Mouse (Mus musculus): Measurements from ENCODE around the gene Gm44596.
"Not testable (repeated sequence)": the region's sequence is repeated elsewhere in the genome, so short reads cannot be mapped to it uniquely, and the experiment has no call there.

The Gm44596 gene

DNA sequence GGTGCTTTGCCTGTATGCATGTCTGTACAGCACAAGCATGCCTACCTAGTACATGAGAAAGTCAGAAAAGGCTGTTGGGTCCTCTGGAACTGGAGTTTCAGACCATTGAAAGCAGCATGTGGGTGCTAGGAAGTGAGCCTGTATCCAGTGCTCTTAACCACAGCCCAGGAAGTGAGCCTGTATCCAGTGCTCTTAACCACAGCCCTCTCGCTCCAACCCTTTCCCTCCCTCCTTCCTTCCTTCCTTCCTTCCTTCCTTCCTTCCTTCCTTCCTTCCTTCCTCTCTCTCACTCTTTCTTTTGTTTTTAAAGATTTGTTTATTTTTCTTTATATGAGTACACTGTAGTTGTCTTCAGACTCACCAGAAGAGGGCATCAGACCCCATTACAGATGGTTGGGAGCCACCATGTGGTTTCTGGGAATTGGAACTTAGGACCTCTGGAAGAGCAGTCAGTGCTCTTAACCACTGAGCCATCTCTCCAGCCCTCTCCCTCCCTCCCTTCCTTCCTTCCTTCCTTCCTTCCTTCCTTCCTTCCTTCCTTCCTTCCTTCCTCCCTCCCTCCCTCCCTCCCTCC, 5.4 kb downstream of the Gm44596 start:
- not testable (repeated sequence) for DNase-seq (ENCODE audit: low read depth, low spot score)

DNA sequence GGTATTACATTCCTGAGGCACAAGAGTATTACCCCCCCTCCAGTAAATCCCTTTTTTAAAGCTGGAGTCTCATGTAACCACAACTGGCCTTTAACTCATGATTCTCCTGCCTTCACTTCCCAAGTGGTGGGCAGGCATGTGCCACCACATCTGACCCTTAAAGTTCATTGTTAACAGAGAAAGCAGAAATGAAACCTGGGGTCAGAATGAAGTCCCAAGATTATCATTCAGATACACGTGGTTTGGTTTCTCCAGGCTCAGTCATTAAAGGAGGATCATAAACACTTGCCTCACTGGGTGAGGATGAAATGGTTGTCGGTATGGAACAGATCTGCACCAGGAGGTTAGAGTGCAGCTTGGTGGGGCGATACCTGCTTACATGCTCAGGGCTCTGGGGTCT, 6.0 kb downstream of the Gm44596 start:
- DNase-seq (ENCODE audit: low read depth, low spot score): no peak

DNA sequence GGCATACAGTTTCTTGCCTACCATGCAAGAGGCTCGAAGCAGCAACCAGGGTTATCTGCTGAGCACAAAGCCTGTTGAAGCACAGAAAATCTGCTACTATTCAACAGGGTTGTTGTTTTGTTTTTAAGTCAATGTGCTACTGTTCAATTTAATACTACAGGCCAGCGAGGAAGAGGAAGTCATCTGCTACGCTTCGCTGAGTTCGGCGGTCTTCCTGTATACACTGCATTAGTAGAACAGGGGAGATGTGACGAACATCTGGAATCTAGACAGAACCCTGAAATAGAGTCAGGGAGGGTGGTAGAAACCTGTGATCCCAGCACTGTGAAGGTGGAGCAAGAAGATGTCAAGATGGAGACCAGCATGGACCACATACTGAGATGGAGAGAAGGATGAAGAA, 8.4 kb downstream of the Gm44596 start:
- DNase-seq (ENCODE audit: low read depth, low spot score): no peak

DNA sequence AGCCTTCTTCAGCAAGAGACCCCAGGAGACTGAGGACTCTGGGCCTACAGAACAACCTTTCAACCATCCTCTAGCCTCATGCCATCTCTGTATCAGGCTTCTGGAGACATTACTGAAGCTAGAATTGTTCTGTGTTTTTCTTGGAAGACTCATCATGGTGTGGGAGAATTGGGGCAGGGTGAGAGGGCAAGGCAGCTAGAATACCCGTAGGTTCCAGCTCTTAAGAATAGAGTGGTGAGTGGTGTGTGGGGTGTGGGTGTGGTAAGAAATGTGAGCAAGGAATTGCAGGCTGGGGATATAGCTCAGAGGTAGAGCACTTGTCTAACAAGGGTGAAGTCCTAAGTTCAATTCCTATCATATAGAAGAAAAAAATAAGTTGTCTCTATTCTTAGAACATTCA, 9.7 kb downstream of the Gm44596 start:
- DNase-seq (ENCODE audit: low read depth, low spot score): no peak

DNA sequence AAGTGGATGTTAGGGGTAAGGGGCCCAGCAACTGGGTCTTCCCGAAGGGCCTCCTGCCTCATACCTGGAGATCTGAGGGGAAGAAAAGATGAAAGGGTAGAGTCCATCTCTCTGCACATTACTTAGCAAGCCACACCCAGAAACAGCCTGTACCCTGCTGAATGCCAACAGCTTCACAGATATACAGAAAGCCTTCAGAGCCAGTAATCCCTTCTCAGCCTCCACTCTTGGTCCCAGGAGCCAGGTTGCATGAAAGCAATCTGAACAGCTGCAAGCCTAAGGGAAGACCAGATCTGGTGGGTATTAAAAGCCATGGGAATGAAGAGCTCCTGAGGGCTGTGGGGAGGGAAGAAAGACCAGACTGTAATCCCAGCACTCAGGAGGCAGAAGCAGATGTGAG, 13.9 kb downstream of the Gm44596 start:
- no peak for DNase-seq (ENCODE audit: low read depth, low spot score)

DNA sequence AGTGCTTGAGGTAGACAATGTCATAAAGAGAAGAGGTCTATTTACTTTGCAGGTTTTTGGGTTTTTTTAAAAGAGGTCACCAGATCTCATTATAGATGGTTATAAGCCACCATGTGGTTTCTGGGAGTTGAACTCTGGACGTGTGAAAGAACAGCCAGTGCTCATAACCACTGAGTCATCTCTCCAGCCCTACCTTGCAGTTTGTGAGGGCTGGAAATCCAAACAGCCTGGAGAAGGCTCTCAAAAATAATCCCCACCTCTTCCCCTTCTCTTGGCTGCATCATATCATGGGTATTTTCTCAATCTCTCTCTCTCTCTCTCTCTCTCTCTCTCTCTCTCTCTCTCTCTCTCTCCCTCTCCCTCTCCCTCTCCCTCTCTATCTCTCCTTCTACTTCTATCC, 15.4 kb downstream of the Gm44596 start:
- DNase-seq (ENCODE audit: low read depth, low spot score): no peak

DNA sequence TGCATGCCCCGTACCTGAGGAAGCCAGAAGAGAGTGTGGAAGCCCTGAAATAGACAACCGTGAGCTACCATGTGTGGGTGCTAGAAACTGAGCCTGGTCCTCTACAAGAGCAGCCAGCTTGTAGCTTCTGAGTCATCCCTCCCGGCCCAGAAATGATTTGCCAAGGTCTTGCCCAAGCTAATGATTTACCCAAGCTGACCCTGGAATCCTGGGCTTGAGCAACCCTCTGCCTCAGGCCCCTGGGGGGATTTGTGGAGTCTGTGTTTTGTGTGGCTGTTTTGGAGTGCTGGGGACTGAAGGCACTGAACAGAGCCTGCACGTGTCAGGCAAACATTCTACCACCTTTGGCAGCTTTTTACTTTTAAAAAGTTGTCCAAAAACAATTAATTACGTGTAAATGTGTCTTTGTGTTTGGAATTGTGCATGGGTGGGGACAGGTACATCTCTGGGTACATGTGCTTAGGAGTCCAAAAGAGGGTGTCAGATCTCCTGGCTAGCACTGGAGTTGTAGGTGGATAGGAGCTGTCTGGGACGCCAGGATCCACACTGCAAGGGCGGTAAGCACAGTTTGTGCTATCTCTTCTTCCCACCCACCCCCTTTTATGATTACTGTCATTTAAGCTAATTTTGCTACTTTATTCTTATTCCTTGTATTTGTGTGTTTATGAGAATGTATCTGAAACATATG, 22.4 kb downstream of the Gm44596 start:
- DNase-seq (ENCODE audit: low read depth, low spot score): no peak

DNA sequence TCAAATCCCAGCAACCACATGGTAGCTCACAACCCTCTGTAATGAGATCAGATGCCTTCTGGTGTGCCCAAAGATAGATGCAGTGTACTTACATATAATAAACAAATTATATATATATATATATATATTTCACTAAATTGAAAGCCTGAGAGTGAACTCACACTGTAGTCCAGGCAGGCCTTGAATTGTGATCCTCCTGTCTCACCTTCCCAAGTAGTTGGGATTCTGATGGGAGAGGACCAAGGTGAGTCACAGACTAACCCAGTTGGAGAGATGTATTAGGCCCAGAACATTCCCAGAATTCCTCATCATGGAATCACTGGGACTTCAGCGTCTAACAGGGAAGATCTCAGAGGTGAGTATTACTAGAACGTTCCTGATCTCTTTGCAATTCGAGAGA, 23.7 kb downstream of the Gm44596 start, which contains the start of gene Nrip2:
Gene Nrip2 (plus strand): TSS at position 301 of the 400 bp plus-strand sequence.
- DNase-seq (ENCODE audit: low read depth, low spot score): no peak

DNA sequence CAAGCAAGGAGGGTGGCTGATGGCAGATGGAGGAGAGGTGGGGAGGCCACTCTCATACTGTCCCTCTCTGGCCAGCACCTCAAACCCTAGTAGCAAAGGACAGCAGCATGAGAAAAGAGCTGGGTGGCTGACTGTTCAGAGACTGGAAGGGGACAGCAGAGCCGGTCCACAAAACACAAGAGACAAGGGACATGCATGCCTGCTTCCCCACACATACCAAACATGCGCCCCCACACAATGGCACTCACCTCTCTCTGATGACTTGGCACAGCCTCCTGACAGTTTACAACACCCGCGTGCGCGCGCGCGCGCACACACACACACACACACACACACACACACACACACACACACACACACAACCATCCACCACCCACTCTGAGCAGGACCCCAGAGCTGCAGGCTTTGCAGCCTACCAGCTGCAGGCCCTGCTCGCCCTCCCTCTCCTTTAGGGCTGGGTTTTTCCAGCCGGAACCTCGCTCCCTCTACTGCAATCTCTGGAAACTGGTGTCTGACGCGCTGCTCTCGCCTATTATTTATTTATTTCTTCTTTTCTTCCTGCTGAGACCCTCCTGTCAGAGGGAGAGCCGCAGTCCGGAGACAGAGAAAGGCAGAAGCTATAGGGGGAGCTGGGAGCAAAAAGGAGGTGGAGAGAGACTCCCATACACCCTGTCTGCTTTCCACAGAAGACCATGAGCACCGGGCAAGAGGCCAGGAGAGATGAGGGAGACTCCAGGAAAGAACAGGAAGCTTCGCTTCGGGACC, 24.3 kb downstream of the Gm44596 start:
- no peak for DNase-seq (ENCODE audit: low read depth, low spot score)

DNA sequence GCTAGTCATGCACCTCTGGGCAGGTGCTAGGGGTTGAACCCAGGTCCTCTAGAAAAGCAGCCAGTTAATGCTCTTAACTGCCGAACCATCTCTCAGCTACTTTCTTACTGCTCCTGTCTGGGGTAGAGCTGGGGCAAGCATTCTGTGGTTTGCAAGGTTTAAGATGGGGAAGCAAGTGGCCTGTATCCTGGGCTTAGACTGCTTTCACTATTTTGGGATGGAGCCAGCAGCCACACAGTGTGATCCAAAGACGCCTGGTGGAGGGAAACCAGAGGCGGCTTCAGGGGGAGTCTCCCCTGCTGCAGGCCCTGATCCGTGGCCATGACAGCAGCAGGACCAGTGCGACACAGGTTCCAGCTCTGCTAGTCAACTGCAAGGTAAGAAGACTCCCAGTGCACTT, 29.4 kb downstream of the Gm44596 start:
- DNase-seq (ENCODE audit: low read depth, low spot score): no peak

DNA sequence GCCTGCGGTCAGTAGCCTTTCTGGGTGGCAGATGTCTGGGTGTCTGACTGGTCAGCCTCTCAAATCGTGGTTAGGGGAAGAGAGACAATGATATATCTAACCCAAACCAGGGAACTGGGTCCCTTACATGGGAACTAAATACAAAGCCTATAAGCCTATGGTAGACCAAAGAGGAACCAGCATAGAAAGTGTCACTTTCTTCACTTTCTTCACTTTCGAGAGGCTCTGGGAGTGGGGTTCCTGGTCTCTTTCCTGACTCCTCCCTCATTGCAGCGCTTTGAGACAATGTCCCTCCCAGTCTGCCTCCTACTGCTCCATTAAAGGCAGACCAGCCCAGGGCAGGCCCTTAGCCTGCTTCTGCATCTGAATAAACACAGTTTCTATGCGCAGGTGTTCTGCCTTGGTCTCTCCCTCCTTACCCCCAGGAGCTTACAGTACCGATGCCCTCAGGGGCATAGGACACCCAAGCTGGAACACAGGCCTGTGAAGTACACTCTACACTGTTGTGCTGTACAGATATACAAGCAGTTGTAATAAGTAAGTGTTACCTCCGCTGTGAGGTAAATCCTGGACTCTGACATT, 33.3 kb downstream of the Gm44596 start:
- no peak for DNase-seq (ENCODE audit: low read depth, low spot score)

DNA sequence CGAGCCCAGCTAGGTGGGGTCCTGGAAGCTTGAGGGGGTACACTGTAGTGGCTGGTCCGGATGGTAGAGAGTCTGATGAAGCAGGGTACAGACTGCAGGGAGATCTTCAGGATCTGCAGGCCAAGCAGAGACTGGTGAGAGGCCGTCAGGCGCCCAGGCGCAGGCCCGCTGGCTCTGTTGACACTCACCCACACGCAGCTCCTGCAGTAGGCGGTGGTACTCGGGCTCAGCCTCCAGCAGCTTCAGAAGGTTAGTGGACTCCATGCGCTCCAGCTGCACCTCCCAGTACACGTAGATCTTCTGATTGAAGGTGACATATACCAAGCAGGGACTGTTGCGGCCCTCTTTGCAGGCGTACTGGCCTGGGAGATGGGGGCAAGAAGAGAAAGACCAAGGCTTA, 35.0 kb downstream of the Gm44596 start:
- no peak for DNase-seq (ENCODE audit: low read depth, low spot score)

DNA sequence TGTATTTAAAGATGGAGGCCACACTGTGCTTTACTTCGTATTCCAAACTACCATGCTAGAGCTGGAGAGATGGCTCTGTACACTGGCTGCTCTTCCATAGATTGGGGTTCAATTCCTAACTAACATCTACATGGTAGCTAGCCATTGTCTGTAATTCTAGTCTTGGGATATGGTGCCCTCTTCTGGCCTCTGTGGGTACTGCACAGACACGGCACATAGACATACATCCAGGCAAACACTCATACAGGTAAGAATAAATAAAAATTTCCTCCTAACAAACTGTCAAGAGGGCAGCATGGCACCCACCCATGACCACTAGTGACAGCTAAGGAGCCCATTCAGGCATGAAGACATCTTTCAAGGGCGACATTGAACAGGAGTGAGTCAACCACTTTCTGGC, 35.8 kb downstream of the Gm44596 start:
- DNase-seq (ENCODE audit: low read depth, low spot score): peak; percentile 74

DNA sequence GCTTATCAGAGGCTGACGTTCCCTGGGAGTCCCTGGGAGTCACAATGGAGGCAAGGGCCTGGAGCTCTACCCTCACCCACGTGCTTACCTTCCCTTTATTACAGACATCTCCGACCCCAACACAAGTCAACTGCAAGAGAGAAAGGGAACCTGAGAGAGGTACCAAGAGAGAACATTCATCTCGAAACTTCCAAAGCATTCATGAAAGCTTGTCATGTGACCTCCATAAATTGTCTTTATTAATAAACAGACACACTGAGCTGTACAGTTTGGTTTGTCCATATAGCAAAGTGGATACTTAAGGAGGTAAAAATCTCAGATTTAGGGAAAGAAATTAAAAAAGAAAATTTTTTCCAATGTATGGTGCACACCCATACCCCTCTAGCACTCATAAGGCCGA, 40.9 kb downstream of the Gm44596 start:
- DNase-seq (ENCODE audit: low read depth, low spot score): no peak

DNA sequence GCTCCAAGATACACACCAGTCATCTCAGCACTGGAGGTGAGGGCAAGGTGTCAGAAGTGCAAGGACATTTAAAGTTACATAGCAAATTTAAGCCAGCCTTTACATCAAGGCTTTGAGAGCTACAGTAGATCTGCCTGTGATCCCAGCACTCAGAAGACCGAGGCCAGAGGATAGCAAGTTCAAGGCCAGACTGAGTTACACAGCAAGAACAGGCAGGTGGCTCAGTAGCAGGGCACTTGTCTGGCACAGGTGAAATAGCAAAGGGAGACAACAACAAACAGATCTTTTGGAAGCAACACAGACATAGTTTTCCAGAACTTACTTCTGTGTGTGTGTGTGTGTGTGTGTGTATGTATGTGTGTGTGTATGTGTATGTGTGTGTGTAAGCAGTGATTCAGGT, 42.8 kb downstream of the Gm44596 start:
- DNase-seq (ENCODE audit: low read depth, low spot score): no peak

DNA sequence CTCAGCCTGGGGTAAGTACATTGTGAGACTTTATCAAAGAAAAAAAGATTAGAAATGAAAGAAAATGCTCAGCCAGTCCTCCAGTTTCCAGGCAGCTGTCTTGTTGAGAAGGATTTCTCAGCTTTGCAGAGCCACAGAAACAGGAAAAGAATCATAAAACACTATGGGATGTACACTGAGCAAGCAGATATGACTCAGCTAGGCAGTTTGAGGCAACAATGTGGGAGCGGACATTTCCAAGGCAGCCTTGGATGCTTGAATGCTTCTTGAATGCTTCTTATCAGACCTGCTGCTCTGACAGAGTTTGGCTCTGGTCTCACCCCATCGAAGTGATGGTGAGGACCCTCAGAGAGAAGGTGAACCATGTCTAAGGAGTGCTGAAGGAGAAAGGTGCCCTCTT, 45.7 kb downstream of the Gm44596 start:
- DNase-seq (ENCODE audit: low read depth, low spot score): no peak

DNA sequence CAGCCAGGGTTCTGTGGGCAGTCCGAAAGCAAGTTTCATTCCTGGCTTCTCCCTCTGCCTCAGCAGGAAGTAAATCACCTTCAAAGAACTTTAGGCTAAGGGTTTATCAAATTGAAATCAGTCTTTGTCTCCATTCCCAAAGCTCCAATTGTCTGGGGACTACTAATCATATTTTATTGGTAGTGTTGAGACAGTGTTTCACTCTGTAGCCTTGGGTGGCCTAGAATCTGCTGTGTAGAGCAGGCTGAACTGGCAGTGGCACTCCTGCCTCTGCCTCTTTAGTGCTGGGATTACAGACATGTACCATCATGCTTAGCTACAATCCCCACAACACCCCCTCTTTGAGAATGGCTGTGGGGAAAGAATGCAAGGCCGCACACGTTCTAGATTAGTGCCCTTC, 46.2 kb downstream of the Gm44596 start:
- no peak for DNase-seq (ENCODE audit: low read depth, low spot score)

DNA sequence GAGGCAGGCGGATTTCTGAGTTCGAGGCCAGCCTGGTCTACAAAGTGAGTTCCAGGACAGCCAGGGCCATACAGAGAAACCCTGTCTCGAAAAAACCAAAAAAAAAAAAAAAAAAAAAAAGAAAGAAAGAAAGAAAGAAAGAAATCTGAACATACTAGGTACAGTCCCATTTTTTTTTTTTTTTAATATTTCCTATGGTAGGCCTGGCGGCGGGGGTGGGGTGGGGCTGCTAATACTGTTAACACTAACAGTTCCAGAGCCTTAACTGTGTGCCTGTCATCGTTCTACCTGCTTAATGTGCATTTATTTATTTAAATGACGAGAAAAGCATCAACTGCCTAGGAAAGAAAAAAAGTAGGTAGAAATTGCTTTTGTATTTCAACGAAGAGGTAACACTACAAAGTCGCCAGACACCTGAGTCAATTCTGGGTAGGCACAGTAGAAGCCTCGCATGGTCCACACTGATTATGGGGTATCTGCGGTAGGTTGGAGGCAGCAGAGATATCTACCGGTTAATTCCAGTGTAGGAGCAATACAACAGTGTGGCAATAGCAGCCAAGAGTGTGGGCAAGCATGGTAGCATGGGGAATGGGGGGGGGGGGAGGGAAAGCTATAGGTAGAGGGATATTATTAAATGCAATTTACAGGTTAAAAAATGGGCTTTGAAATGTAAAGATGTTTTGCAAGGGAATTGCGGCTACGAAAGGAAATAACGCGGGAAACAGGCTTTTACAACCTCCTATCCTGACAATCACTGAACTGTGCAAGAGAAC, 48.4 kb downstream of the Gm44596 start:
- DNase-seq (ENCODE audit: low read depth, low spot score): no peak

DNA sequence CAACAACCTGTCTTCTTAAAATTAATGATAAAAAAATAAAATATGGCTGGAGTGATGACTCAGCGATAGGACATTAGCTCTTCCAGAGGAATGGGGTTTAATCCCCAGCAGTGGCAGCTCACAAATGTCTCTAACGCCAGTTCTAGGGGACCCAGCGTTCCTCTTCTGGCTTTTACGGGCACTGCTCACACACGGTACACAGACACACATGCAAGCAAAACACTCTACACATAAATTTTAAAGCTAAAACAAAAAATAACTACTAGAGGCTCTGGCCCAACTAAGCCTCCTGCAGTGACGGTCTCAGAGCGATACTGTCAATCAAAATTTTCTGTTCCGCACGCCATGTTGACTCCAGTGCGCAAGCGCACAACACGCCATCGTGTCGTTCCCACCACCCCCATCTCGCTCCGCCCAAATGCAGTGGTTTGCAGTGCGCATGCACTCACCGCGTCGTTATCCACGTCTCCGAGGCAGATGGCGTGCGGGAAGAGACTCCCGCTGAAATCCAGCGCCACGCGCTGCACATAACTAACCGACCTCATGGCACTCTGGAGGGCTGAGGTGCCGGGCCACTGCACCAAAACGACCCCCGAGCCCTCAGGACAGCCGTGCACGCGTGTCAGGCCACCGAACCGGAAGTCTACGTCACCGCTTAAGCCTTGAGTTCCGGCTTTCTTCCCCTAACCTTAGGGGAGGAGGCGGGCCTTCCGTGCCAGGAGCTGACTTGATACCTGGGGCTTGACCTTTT, 49.1 kb downstream of the Gm44596 start, which contains the start of gene Itfg2:
Gene Itfg2 (minus strand): TSS at position 663 of the 751 bp plus-strand sequence.
- DNase-seq (ENCODE audit: low read depth, low spot score): peak; percentile 97

DNA sequence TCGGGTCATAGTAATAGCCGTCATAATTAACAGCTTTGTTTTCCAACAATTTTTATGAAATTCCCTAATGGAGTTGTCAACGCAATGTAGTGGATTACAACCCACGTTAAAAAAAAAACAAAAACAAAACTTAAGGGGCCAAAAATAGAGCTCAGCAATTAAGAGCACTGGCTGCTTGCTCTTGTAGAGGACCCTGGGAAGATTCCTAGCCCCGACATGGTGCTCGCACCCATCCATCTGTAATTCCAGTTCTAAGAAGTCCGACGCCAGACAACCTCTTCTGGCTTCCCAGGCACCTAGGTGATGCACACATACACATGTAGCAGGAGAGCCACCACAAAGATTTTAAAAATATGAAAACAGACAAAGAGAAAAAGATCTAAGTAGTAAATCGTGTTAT, 49.7 kb downstream of the Gm44596 start:
- no peak for DNase-seq (ENCODE audit: low read depth, low spot score)

DNA sequence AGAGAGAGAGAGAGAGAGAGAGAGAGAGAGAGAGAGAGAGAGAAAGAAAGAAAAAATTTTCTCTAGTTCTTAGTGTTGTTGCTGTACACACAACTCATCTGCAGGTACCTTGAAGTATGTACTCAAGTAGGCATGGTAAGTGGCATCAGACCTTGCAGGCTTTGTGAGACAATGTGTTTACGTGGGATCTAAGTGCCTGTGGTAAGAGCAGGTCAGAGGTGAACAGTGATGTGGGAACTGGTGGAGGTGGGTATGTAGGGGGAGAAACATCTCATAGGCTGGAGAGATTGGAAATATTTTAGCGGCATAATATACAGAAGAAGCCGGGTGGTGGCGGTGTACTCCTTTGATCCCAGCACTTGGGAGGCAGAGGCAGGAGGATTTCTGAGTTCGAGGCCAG, 52.3 kb downstream of the Gm44596 start:
- no peak for DNase-seq (ENCODE audit: low read depth, low spot score)

Measured in forelimb bud, embryonic 11.5 days (tissue).